Mouse (Mus musculus): ENCODE measurements around the gene Pex6. TPM values are rescaled to one million over a fixed set of nuclear protein-coding genes. Genes with fewer than 3 reads are reported as not detected.
"Not testable (repeated sequence)": the region's sequence is repeated elsewhere in the genome, so short reads cannot be mapped to it uniquely, and the experiment has no call there.

Gene Pex6
- polyA plus RNA-seq, 1 experiment: 68.2 TPM

DNA sequence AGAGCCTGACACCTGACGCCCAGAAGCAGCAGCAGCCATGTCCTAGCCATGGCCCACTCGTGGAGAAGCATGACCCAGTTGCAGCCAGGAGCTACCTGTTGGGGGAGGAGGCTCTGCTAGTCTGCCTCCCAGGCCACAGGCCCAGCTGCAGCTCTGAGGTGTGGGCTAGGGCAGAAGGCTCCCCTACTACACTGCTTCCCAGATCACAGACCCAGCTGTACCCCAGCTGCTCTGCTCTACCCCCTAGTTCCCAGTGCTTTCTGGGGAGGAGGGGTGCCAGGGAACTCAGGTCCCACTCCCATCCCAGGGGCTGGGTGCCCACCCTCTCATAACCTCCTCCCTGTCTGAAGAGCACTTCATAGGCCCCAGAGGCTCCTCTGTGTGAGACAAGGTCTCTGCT is 52.3 kb downstream of the Pex6 start, which contains the start of gene Ptcra:
Ptcra (minus strand) TSS at position 169 of the 400 bp plus-strand sequence.
- Histone ChIP-seq H3K36me3 (ENCODE audit: control insufficient read depth, insufficient read depth, low read length) (no peaks in the 10 kb centered on the region), H3K4me3 (ENCODE audit: insufficient read depth, low read depth, low read length) (no peak within 1 kb of the TSS), H3K27me3 (replicated peaks; ENCODE audit: control insufficient read depth, insufficient read depth, low read length) (no peaks in the 10 kb centered on the region), H3K4me1 (ENCODE audit: control insufficient read depth, insufficient read depth, low read length) (no peaks in the 10 kb centered on the region), H3K27ac (ENCODE audit: insufficient read depth, low read depth, low read length) (no peak within 1 kb of the TSS)
- no peak for TF ChIP-seq CTCF (conservative IDR thresholded peaks at IDR 0.05; ENCODE audit: insufficient read depth, insufficient read length, low read depth, low read length)
- no peak for TF ChIP-seq POLR2A (IDR thresholded peaks at IDR 0.05; ENCODE audit: low read depth, low read length)
- WGBS: 53% methylated on average over 2 of the region's 2 CpGs
- no peak for DNase-seq

DNA sequence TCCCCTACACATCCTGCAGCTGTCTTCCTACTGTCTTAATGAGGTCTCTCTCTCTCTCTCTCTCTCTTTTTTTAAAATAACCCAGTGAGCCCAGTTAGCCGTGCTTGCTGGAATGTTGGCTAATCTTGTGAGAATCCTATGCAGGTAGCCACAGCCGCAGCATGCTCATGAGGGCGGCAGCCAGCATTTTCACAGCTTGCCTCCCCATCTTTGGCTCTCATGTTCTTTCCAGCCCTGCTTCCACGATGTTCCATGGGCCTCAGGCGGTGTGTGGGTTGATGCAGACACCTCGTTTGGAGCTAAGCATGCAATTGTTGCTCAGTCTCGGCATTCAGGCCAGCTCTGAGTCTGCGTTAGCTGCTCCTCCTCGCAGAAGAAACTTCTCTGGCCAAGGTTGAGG is 53.7 kb downstream of the Pex6 start:
- H3K4me3 ChIP-seq (ENCODE audit: insufficient read depth, low read depth, low read length); H3K27ac ChIP-seq (ENCODE audit: insufficient read depth, low read depth, low read length); DNase-seq; H3K4me1 ChIP-seq (ENCODE audit: control insufficient read depth, insufficient read depth, low read length); H3K27me3 ChIP-seq (replicated peaks; ENCODE audit: control insufficient read depth, insufficient read depth, low read length); H3K36me3 ChIP-seq (ENCODE audit: control insufficient read depth, insufficient read depth, low read length): not testable (repeated sequence)
- WGBS: 67% methylated on average over 9 of the region's 9 CpGs

DNA sequence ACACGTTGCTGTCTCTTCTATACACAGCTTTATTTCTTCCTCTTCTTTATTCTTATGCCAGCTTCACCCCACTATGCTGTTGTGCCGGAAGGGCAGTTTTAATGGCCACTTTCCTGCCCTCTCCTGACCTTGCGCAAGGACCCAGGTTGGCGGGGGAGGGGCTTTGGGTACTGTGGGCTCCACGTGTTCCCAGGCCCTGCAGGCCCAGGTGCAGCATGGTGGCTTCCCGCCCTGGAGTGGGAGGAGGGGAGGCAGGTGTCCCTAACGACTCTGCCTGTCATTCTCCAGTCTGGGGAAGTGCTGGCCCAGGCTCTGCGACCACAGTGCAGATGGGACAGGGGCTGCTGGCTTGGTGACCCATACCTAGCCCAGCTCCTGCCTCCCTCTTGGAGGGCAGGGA is 56.6 kb downstream of the Pex6 start:
- H3K4me1 ChIP-seq (ENCODE audit: control insufficient read depth, insufficient read depth, low read length): peaks cover 7% of the 10 kb centered on the region; the same call in 1 of the 2 replicates
- peak; percentile 27 for DNase-seq
- 33% methylated on average over 8 of the region's 8 CpGs for WGBS
- no peaks in the 10 kb centered on the region for H3K36me3 ChIP-seq (ENCODE audit: control insufficient read depth, insufficient read depth, low read length)
- no peaks in the 10 kb centered on the region for H3K27me3 ChIP-seq (replicated peaks; ENCODE audit: control insufficient read depth, insufficient read depth, low read length)
- no peak for TF ChIP-seq POLR2A (IDR thresholded peaks at IDR 0.05; ENCODE audit: low read depth, low read length)
- no peak for TF ChIP-seq CTCF (conservative IDR thresholded peaks at IDR 0.05; ENCODE audit: insufficient read depth, insufficient read length, low read depth, low read length)
- H3K27ac ChIP-seq (ENCODE audit: insufficient read depth, low read depth, low read length): no peak overlapping the region
- H3K4me3 ChIP-seq (ENCODE audit: insufficient read depth, low read depth, low read length): no peak overlapping the region

DNA sequence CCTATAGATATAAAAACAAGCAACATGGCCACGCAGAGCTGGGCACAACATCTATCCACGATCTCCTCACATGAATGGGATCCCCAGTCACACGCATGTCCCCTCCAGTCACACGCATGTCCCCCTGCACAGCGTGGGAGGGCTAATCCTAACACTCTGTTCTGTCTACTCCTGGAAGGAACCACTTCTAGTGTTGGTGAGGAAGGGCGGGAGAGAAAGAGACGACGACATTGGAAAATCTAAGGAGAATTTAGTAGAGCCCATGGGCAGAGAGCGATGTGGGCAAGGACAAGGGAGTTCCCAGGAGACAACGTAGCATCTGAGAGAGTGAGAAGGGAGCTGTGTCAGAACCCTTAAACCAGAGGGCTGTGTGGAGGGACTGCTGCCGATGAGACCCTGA is 59.3 kb downstream of the Pex6 start:
- no peak for DNase-seq
- 91% methylated on average over 11 of the region's 11 CpGs for WGBS
- H3K27ac ChIP-seq (ENCODE audit: insufficient read depth, low read depth, low read length): no peak overlapping the region
- no peaks in the 10 kb centered on the region for H3K36me3 ChIP-seq (ENCODE audit: control insufficient read depth, insufficient read depth, low read length)
- H3K4me1 ChIP-seq (ENCODE audit: control insufficient read depth, insufficient read depth, low read length): peaks cover 7% of the 10 kb centered on the region; the same call in 1 of the 2 replicates
- no peaks in the 10 kb centered on the region for H3K27me3 ChIP-seq (replicated peaks; ENCODE audit: control insufficient read depth, insufficient read depth, low read length)
- H3K4me3 ChIP-seq (ENCODE audit: insufficient read depth, low read depth, low read length): no peak overlapping the region
- TF ChIP-seq POLR2A (IDR thresholded peaks at IDR 0.05; ENCODE audit: low read depth, low read length) (no peak), CTCF (conservative IDR thresholded peaks at IDR 0.05; ENCODE audit: insufficient read depth, insufficient read length, low read depth, low read length) (no peak)

DNA sequence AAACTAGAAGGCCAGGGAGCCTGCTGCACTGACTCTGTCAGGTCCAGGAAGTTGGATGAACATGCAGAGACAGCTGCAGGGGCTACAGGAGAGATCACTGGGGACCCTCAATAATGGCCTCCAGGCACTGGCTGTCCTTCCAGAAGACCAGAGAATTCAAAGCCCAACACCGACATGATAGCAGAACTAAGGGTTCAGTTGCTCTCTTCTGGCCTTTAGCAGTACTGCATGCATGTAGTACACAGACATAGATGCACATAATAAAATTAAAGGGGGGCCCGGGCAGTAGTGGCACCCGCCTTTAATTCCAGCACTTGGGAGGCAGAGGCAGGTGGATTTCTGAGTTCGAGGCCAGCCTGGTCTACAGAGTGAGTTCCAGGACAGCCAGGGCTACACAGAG is 59.8 kb downstream of the Pex6 start:
- H3K36me3 ChIP-seq (ENCODE audit: control insufficient read depth, insufficient read depth, low read length): peaks cover 1% of the 10 kb centered on the region; the same call in 1 of the 2 replicates
- H3K27ac ChIP-seq (ENCODE audit: insufficient read depth, low read depth, low read length): no peak overlapping the region
- WGBS: 84% methylated on average over 4 of the region's 4 CpGs
- H3K4me3 ChIP-seq (ENCODE audit: insufficient read depth, low read depth, low read length): no peak overlapping the region
- DNase-seq: no peak
- H3K4me1 ChIP-seq (ENCODE audit: control insufficient read depth, insufficient read depth, low read length): peaks cover 7% of the 10 kb centered on the region; the same call in 1 of the 2 replicates
- TF ChIP-seq POLR2A (IDR thresholded peaks at IDR 0.05; ENCODE audit: low read depth, low read length) (no peak), CTCF (conservative IDR thresholded peaks at IDR 0.05; ENCODE audit: insufficient read depth, insufficient read length, low read depth, low read length) (no peak)
- H3K27me3 ChIP-seq (replicated peaks; ENCODE audit: control insufficient read depth, insufficient read depth, low read length): no peaks in the 10 kb centered on the region

DNA sequence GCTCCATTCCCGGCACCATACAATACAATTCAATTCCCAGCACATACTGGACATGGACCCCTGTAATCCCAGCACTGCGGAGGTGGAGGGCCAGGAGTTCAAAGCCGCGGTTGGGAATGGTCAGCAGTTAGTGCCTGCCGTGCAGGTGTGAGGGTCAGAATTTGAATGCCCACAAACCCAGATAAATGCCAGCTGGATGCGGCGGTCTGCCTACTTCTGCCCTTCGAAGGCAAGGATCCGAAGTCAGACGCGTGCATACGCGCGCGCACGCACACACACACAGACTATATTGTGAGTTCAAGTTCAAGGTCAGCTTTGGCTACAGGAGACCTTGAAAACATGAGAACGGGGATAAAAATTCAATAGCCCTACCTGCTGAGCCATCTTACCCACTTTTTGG is 60.4 kb downstream of the Pex6 start:
- TF ChIP-seq POLR2A (IDR thresholded peaks at IDR 0.05; ENCODE audit: low read depth, low read length) (no peak), CTCF (conservative IDR thresholded peaks at IDR 0.05; ENCODE audit: insufficient read depth, insufficient read length, low read depth, low read length) (no peak)
- H3K27me3 ChIP-seq (replicated peaks; ENCODE audit: control insufficient read depth, insufficient read depth, low read length): no peaks in the 10 kb centered on the region
- H3K4me1 ChIP-seq (ENCODE audit: control insufficient read depth, insufficient read depth, low read length): peaks cover 7% of the 10 kb centered on the region; the same call in 1 of the 2 replicates
- H3K36me3 ChIP-seq (ENCODE audit: control insufficient read depth, insufficient read depth, low read length): peaks cover 1% of the 10 kb centered on the region; the same call in 1 of the 2 replicates
- no peak for DNase-seq
- no peak overlapping the region for H3K27ac ChIP-seq (ENCODE audit: insufficient read depth, low read depth, low read length)
- H3K4me3 ChIP-seq (ENCODE audit: insufficient read depth, low read depth, low read length): no peak overlapping the region
- 65% methylated on average over 17 of the region's 17 CpGs for WGBS

DNA sequence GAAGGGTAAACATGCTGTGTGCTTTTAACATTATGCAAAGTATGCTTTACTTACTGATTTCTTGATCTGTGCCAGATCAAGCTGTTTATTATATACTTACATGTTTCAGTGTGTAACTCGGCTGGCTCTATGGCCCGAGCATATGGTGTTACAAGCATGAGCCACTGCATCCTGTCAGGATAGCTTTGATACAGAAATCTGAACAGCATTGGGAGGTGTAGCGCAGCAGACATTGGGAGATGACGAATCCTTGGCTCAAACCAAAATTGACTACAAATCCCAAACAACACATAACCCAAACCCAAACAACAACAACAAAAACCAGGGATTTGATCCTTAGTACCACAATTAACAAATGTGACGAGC is 60.8 kb downstream of the Pex6 start:
- Histone ChIP-seq H3K36me3 (ENCODE audit: control insufficient read depth, insufficient read depth, low read length) (peaks cover 1% of the 10 kb centered on the region; the same call in 1 of the 2 replicates), H3K27me3 (replicated peaks; ENCODE audit: control insufficient read depth, insufficient read depth, low read length) (no peaks in the 10 kb centered on the region), H3K27ac (ENCODE audit: insufficient read depth, low read depth, low read length) (peak overlapping the region; percentile 75), H3K4me1 (ENCODE audit: control insufficient read depth, insufficient read depth, low read length) (peaks cover 7% of the 10 kb centered on the region; the same call in 1 of the 2 replicates), H3K4me3 (ENCODE audit: insufficient read depth, low read depth, low read length) (peak overlapping the region; percentile 89)
- 4% methylated on average over 5 of the region's 5 CpGs for WGBS
- TF ChIP-seq POLR2A (IDR thresholded peaks at IDR 0.05; ENCODE audit: low read depth, low read length): no peak
- TF ChIP-seq CTCF (conservative IDR thresholded peaks at IDR 0.05; ENCODE audit: insufficient read depth, insufficient read length, low read depth, low read length): no peak
- DNase-seq: no peak
